ENCODE assay signal across 10 mouse cellular contexts in the genomic region with DNA sequence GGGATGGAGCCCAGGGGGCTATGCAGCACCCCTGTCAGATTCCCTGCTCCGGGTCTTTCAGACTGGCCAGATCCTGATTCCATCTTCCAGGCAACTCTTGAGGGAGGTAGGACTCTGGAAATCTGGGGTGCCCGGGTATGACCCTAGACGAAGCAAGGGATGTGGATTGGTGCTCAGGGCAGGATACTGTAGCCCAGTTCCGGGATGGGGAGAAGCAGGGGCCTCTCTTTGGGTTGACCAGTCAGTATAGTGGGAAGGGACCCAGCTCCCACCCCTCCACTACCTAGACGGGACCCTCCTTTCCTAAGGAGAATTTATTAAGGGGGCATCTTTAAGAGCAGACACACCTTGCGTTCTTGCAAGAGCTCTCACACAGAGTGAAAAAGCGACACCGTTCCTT. TPM values are rescaled to one million over a fixed set of nuclear protein-coding genes. Genes with fewer than 3 reads are reported as not detected.
DNase-seq lines count a peak whose midpoint lies in the region; ATAC-seq and TF ChIP-seq lines count a peak whose summit lies in the region.
"Had no signal": no experiment of that assay in that cellular context is flagged by ENCODE, and none has a peak within 500 bp of the region (broad histone marks: within the 10 kb centered on the region; RNA-seq: fewer than 3 reads in every experiment).

No protein-coding gene starts in this region.

- no peaks in the 10 kb centered on the region for H3K9me3 ChIP-seq in heart, embryonic 14.5 days (ENCODE audit: control insufficient read depth, low read length)
- no peaks in the 10 kb centered on the region for H3K9me3 ChIP-seq in ES-Bruce4 (replicated peaks; ENCODE audit: control insufficient read depth, insufficient read depth, low read length, poor library complexity, severe bottlenecking)
- no peaks in the 10 kb centered on the region for H3K9me3 ChIP-seq in forebrain, postnatal 0 days (ENCODE audit: low read length)
- H3K9me3 ChIP-seq in midbrain, embryonic 10.5 days (replicated peaks), result no peaks in the 10 kb centered on the region

- DNase-seq in heart, postnatal 14 days, result no peak
- DNase-seq in forebrain, postnatal 0 days, result no peak
- DNase-seq in midbrain, embryonic 10.5 days (ENCODE audit: low spot score), result no peak
- no peak for DNase-seq in urinary bladder, postnatal 25 days (ENCODE audit: low spot score)
- no peak for DNase-seq in adrenal gland, adult 18-20 months (ENCODE audit: low spot score in 2 of 2)
- no peak for DNase-seq in adrenal gland, postnatal 10 days
- DNase-seq: spleen, adult 18-20 months had no signal

- 35% methylated on average over 8 of the region's 8 CpGs for whole genome bisulfite sequencing in heart, embryonic 14.5 days
- WGBS in forebrain, postnatal 0 days, result 30% methylated on average over 8 of the region's 8 CpGs
- WGBS in midbrain, embryonic 10.5 days, result 35% methylated on average over 8 of the region's 8 CpGs

- no peaks in the 10 kb centered on the region; the same call in 1 of the 2 replicates for H3K27me3 ChIP-seq in heart, embryonic 14.5 days (ENCODE audit: control insufficient read depth, insufficient read depth, low read length)
- no peaks in the 10 kb centered on the region; the same call in 1 of the 2 replicates for H3K27me3 ChIP-seq in ES-Bruce4 (ENCODE audit: control insufficient read depth, insufficient read depth, low read length, poor library complexity, severe bottlenecking)
- H3K27me3 ChIP-seq in forebrain, postnatal 0 days (ENCODE audit: insufficient read depth, low read length), result no peaks in the 10 kb centered on the region
- peaks cover 89% of the 10 kb centered on the region for H3K27me3 ChIP-seq in midbrain, embryonic 10.5 days (ENCODE audit: low read depth, poor library complexity, severe bottlenecking)

- intact Hi-C loops in heart, postnatal 14 days (cut with DNase I), result loop anchor here (5.0 to 10.0 kb wide), 2 partner anchors 55 to 108 kb away; no protein-coding TSS in a partner anchor

- TF ChIP-seq EP300 in ES-Bruce4 (IDR thresholded peaks at IDR 0.05; ENCODE audit: insufficient read depth, low read depth, low read length), result no peak

- no peak for ATAC-seq in heart, embryonic 14.5 days (ENCODE audit: insufficient number of reproducible peaks, insufficient read depth, low FRiP score, low read depth)
- peak; percentile 50 for ATAC-seq in forebrain, postnatal 0 days

- H3K4me2 ChIP-seq in heart, embryonic 14.5 days (ENCODE audit: low read length), result peak overlapping the region; percentile 57
- peak overlapping the region; percentile 47 for H3K4me2 ChIP-seq in forebrain, postnatal 0 days (ENCODE audit: low read depth)

- peaks cover 2 to 13% of the 10 kb centered on the region in 2 experiments for H3K4me1 ChIP-seq in heart, embryonic 14.5 days (ENCODE audit: control insufficient read depth in 2 of 2, insufficient read depth in 2 of 2, low read length in 2 of 2)
- H3K4me1 ChIP-seq in ES-Bruce4 (ENCODE audit: control insufficient read depth, insufficient read depth, low read length), result no peaks in the 10 kb centered on the region
- no peaks in the 10 kb centered on the region for H3K4me1 ChIP-seq in forebrain, postnatal 0 days (ENCODE audit: insufficient read depth)
- H3K4me1 ChIP-seq in midbrain, embryonic 10.5 days, result peaks cover 39% of the 10 kb centered on the region

- no peak for TF ChIP-seq POLR2A in ES-Bruce4 (IDR thresholded peaks at IDR 0.05; ENCODE audit: insufficient read depth, low read length)

- H3K9ac ChIP-seq in heart, embryonic 14.5 days (ENCODE audit: low read length), result no peak overlapping the region
- peak overlapping the region; percentile 37; the same call in 1 of the 2 replicates for H3K9ac ChIP-seq in ES-Bruce4 (ENCODE audit: low read depth, poor library complexity, severe bottlenecking)
- H3K9ac ChIP-seq in forebrain, postnatal 0 days, result peak overlapping the region; percentile 41

- peaks cover 17% of the 10 kb centered on the region for H3K36me3 ChIP-seq in heart, embryonic 14.5 days (ENCODE audit: control insufficient read depth, insufficient read depth, low read length)
- H3K36me3 ChIP-seq in ES-Bruce4 (ENCODE audit: control insufficient read depth, insufficient read depth, low read length, poor library complexity, severe bottlenecking), result peaks cover 8% of the 10 kb centered on the region
- no peaks in the 10 kb centered on the region for H3K36me3 ChIP-seq in forebrain, postnatal 0 days (ENCODE audit: insufficient read depth)
- H3K36me3 ChIP-seq in midbrain, embryonic 10.5 days, result peaks cover 31% of the 10 kb centered on the region

- TF ChIP-seq CTCF in ES-Bruce4 (IDR thresholded peaks at IDR 0.05; ENCODE audit: low read depth, low read length), result no peak
- no peak for TF ChIP-seq CTCF in forebrain, postnatal 0 days (IDR thresholded peaks at IDR 0.05; ENCODE audit: low read depth)

- H3K4me3 ChIP-seq in heart, embryonic 14.5 days (ENCODE audit: control insufficient read depth in 1 of 2, insufficient read depth in 1 of 2, low read depth in 1 of 2, low read length in 2 of 2), result peak overlapping the region in 1 of 2 experiments; percentile 19; a peak in 2 of 4 replicates
- no peak overlapping the region for H3K4me3 ChIP-seq in ES-Bruce4 (ENCODE audit: low read depth, low read length)
- peak overlapping the region; percentile 24 for H3K4me3 ChIP-seq in forebrain, postnatal 0 days (ENCODE audit: low read depth, low read length)
- peak overlapping the region; percentile 52 for H3K4me3 ChIP-seq in midbrain, embryonic 10.5 days
- H3K4me3 ChIP-seq: gastrocnemius, adult 2 months had no signal

- no peak overlapping the region for H3K27ac ChIP-seq in heart, embryonic 14.5 days (replicated peaks in 1 of 2; ENCODE audit: control insufficient read depth in 1 of 2, insufficient read depth in 1 of 2, low read depth in 2 of 2, low read length in 2 of 2)
- H3K27ac ChIP-seq in ES-Bruce4 (ENCODE audit: insufficient read depth, low read length), result no peak overlapping the region
- H3K27ac ChIP-seq in forebrain, postnatal 0 days (ENCODE audit: low read depth, low read length), result peak overlapping the region; percentile 21; the same call in 1 of the 2 replicates
- H3K27ac ChIP-seq in midbrain, embryonic 10.5 days (replicated peaks), result peak overlapping the region; percentile 85
- H3K27ac ChIP-seq: gastrocnemius, adult 2 months had no signal

RNA-seq across cellular contexts. Expression of a gene that starts 0.6 kb away (rescaled TPM):
- polyA plus RNA-seq in heart, embryonic 14.5 days (2014; fragmentation: Nextera tagmentation; extraction: Ambion mirVana), result 0.62 and 0.75 TPM in 2 replicates
- under 1 TPM; 0.46 to 0.81 TPM for total RNA-seq in heart, postnatal 14 days (2021)
- polyA plus RNA-seq in ES-Bruce4 (2011; ENCODE audit: insufficient read depth, insufficient read length, low read depth, missing spikeins), result not detected in 2 replicates
- 14.2 and 23.0 TPM in 2 replicates for total RNA-seq in forebrain, postnatal 0 days (2014; rRNA removed)
- polyA plus RNA-seq in forebrain, postnatal 0 days (2015; fragmentation: Nextera tagmentation; extraction: Ambion mirVana), result 10.5 and 21.8 TPM in 2 replicates
- polyA plus RNA-seq in midbrain, embryonic 10.5 days (2016; fragmentation: Nextera tagmentation; extraction: Ambion mirVana), result 10.8 and 14.8 TPM in 2 replicates
- total RNA-seq in adrenal gland, adult 18-20 months (2021), result under 1 TPM in 1 of 2 experiments, not detected in 1; 0.16 TPM
- total RNA-seq in adrenal gland, postnatal 10 days (2021), result 1 to 10 TPM in 1 of 2 experiments, under 1 TPM in 1; 0.69 to 1.2 TPM
- total RNA-seq: gastrocnemius, adult 2 months had no signal

RNA-seq across cellular contexts. Expression of a gene that starts 37.3 kb away (rescaled TPM):
- 1.9 and 2.5 TPM in 2 replicates for polyA plus RNA-seq in heart, embryonic 14.5 days (2014; fragmentation: Nextera tagmentation; extraction: Ambion mirVana)
- total RNA-seq in heart, postnatal 14 days (2021), result 1 to 10 TPM; 3.1 to 4.8 TPM
- polyA plus RNA-seq in ES-Bruce4 (2011; ENCODE audit: insufficient read depth, insufficient read length, low read depth, missing spikeins), result 33.8 and 40.3 TPM in 2 replicates
- total RNA-seq in forebrain, postnatal 0 days (2014; rRNA removed), result 39.0 and 42.1 TPM in 2 replicates
- polyA plus RNA-seq in forebrain, postnatal 0 days (2015; fragmentation: Nextera tagmentation; extraction: Ambion mirVana), result 2.3 and 2.6 TPM in 2 replicates
- 13.8 and 14.9 TPM in 2 replicates for polyA plus RNA-seq in midbrain, embryonic 10.5 days (2016; fragmentation: Nextera tagmentation; extraction: Ambion mirVana)
- 10 to 100 TPM; 27.7 to 29.6 TPM for total RNA-seq in adrenal gland, adult 18-20 months (2021)
- total RNA-seq in adrenal gland, postnatal 10 days (2021), result 10 to 100 TPM; 20.2 to 29.0 TPM

Comparison
In these comparisons a context has a peak if more than half of its experiments do, and no peak if none do; other contexts are left out.
1. H3K27ac ChIP-seq: peak in forebrain, postnatal 0 days (single experiment) and midbrain, embryonic 10.5 days (single experiment); none in heart, embryonic 14.5 days (0 of 2) and ES-Bruce4 (single experiment).